Mouse (Mus musculus) spleen, adult 2 months (tissue): Measurements from ENCODE around the gene Cryba4.

Source experiments
- CTCF ChIP-seq: fragments of 200-500 bp; IDR thresholded peaks from 2 replicates; pipeline ENCODE4 v1.5.1; 2011; ENCODE audit warnings: mild to moderate bottlenecking, inconsistent platforms; ENCODE audit not compliant: insufficient read depth, insufficient read length, insufficient replicate concordance; ENCODE audit errors: extremely low read depth
- POLR2A ChIP-seq: fragments of 200-500 bp; IDR thresholded peaks from 2 replicates; pipeline ENCODE4 v1.6.1; 2011; ENCODE audit warnings: low read depth, low read length, inconsistent platforms

GRCm38 (mm10) chr5:112264099-112264498, 11.8 kb upstream of the Cryba4 start:
- TF ChIP-seq POLR2A: no peak
- TF ChIP-seq CTCF: no peak
